Mouse (Mus musculus) urinary bladder, postnatal 14 days (tissue): ENCODE data around the gene Igsf21.
A peak's percentile ranks its signal among the peaks of the same experiment; 100 is the strongest.

Source experiments
- DNase-seq: peaks from one replicate; pipeline ENCODE4 v3.0.0; 2021; ENCODE audit warnings: low spot score

The Igsf21 gene

DNA sequence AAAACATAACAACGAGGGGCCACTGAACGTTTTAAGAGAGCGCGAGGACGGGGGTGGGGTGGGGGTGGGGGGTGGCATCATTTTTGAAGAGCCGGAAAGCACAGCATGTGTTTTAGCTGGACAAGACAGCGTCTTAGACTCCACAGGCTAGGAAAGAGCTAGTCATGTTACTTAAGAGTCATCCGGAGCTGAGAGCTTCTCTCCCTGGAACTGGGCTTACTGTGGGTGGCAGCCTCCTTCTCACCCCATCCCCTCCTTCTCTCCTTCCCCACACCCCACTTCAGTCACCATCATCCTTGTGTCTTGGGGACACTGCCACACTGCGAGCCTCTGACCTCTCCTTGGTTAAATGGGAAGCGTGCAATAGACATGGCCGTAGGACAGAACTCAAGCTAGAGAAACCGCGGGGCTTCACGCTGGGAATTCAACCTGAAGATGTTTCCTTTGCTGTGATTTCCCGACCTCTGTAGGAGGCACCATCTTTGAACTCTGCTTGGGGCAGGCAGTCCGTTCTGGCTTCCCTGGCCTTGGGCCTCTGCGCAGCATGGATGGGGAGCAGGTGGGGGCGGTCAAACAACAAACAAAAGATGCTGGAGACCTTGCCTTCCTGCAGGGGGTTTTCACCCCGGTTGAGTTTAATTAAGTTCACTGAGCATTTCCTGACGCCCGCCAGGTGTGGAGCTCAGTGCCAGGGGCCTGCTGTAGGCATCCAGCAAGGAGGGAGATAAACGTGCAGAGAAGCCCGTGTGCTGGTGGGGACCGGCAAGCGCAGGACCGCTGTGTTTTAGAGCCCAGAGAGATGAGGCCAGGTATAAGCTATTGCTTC lies 207.8 kb downstream of the Igsf21 start:
- no peak for DNase-seq

DNA sequence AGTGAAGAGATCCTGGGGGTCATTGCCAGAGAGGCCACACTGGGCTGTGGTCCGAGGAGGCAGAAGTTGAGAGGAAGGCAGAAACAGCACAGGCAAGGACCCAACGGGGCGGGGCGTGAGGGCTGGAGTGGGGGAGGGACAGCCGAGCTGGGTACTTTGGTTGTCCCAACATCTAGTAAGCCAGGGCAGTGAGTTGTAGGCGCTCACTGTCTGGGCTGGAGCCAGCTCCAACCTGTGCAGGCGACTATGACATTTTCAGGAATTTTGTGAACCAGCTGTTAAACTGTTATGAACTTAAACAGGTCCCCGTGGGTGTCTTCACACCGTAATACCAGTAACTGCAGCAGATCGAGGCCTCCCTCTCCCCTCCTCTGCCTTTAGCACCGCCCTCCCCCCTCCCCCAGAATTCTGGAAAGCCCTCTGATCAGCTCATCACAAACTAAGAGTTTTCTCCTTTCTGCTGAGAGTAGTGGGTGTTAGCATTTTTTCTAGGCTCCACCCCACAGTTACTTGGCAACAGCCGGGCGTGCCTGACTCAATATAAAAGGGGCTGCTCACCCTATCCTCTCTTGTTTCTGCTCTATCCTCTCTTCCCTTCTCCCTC lies 208.7 kb downstream of the Igsf21 start:
- peak; percentile 53 for DNase-seq

DNA sequence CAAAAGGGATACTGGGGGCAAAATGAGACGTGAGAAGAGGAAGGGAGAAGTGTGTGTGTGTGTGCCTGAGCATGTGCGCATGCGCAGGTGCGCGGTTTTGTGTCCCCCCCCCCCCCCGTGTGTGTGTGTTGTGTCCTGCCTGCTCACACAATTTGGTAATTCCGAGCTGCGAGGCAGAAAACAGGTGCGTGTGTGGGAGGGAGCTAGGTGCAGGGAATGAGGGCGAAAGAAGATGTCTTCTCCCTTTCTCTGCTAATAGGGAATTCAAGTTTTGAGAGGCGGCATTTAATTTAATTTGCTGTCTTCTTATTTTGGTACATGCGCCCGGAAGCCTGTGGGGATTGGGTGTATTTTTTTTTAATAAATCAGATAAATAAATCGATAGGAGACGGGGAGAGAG lies 211.4 kb downstream of the Igsf21 start:
- DNase-seq = no peak

DNA sequence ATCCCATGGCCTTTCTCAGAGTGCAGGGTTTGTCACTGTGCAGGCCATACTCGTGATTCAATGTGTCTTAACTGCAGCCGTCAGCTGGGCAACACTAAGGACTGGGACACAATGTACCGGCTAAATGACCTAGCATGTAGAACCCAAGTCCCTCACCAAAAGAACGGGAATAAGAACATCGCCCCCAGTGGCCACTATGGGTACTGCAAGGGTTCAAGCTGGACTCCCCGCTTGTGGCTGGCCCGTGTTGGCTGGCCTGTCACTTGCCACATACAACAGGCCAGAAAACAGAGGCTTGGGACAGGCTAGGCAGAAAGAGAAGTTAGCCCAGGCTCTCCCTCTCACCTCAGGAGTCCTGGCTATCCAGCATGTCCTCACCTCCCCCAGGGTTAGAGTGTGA lies 213.2 kb downstream of the Igsf21 start:
- DNase-seq = peak; percentile 33

DNA sequence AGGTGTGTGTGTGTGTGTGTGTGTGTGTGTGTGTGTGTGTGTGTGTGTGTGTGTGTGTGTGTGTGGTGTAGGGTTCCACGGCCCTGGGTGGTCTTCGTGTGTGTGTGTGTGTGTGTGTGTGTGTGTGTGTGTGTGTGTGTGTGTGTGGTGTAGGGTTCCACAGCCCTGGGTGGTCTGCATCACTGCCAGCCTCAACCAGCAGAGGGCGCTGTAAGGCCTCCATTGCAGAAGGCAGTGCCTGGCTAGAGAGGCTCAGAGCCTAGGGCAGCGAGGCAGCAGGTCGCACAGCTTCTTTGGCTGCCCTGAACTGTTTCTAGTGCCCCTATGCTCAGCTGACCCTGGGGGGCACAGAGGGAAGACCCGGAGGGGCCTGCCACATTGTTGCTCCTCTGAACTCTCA lies 216.2 kb downstream of the Igsf21 start:
- DNase-seq = peak; percentile 38

DNA sequence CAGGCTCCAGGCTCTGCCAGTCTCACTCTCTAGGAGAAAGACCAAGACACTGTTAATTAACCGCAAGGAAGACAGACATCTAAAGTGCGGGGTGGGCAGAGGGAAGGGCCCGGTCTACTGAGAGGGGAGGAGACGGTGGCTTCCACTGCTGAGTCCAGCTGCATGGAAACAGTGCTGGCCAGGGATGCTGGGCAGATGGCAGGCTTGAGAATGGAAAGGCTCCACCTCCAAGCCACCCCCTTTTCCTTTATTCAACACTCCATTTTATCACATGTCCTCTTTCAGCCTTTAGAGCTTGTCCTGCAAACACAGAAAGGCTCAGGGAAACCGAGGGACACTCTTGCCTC lies 216.6 kb downstream of the Igsf21 start:
- no peak for DNase-seq

DNA sequence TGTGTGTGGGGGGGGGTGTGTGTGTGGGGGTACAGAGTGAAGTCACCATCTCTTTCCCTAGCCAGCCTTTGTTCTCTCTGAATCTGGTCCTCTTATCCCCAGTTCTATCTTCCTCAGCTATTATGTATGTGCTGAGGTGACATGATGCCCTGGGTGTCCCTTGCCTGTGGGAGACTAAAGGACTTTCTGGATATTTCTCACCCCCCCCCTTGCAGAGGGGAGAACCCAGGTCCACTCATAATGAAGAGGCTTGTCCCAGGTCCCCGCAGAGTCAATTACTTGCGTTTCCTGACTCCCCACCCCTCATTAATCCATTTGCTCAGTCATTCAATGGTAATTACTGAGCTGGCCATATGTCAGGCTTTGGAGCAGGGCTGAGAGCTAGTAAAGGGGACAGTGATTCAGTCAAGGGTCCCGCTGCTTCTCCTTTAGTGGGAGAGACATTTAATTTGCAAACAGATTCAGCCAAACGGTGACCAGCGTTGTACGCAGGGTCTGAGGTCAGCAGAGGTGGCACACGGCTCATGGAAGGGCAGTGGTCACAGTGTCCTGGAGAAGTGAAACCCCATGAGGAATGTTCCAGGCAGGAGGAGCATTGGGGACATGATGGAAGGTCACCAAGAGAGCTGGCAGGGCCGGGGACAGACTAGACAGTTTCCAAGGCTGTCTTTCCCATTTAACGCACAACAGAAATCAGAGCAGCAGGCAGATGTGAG lies 217.1 kb downstream of the Igsf21 start:
- no peak for DNase-seq

DNA sequence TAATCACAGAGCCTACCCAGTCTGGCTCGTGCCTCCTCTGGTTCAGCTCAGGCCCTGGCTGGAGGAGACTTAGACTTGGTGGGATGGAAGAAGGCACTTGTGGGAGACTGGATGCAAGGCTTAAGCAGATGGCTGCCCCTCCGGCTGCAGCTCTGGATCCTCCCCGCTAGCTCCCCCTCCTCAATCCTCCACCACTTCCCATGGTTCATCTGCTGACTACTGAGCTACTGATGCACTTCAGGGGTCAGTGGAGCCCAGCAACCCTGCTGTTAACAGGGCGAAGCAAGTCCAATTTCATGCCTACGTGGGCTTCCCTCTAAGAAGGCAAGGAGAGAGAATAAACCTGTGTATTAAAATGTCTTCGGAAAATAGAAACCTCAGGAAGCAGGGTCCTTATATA lies 222.8 kb downstream of the Igsf21 start:
- DNase-seq = no peak

DNA sequence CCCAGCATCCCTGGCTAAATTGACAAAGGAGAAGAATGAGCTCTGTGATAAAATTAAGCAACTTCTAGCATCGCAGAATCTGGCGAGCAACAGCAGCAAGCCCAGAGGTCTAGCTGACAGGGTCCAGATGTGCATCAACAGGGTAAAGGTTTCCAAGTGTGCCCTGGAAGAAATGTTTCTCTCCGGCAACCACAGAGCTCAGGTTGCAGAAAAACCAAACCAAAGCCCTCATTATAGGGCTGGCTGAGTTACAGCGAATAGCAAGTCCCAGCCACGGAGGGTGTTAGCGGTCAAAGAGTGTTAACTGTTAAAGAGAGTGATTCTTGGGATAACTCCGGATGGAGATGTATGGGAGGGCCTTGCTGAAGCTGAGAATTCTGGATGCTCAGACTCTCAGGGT lies 230.7 kb downstream of the Igsf21 start:
- no peak for DNase-seq

DNA sequence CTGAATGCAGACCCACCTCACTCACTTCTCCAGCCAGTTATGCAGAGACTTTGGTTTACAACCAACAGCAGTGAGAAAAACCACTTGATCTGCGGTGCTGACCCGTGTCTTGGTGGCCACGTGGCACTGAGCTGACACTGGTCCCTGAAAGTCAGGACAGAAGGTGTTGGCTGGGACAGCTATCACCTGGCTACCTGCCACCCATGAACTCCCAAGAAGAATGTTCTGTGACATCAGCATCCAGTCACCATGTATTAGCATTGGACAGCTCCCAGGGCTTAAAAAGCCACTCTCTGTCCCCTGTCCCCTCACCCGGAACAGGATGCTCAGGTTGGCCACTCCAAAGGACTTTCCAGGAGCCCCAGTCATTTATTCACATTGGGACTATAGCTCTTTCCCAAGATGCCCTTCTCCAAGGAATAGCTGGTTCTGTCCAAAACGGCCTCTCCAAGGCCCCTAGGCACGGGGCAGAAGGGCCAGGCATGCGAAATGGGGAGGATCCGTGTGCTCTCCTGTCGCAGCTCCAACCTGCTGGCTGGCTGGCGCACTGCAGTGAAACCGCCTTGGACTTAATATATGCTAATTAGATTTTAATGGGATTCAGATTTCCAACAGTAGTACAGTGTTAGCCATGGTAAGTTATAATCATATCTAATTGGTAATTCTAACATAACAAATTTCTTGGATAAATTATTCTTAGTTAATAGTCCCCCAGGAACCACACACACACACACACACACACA lies 235.7 kb downstream of the Igsf21 start:
- no peak for DNase-seq

DNA sequence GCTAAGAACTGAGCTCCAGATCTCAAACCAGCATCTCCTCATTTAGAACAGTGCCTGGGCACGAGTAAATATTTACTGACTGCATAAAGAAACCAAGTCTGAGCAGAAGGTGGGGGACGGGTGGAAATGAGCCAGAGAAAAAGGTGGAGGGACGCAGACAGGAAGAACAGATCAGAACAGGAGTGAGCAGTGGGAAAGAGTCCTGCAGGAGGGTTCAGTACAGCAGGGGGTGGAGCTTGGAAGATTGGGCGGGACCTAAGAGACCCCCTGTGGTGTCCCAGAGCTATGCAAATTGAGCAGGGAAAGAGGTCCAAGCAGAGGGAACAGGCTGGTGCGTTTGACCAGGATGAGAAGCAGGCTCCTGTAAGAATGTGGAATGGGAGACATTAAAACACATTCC lies 241.7 kb downstream of the Igsf21 start:
- peak; percentile 30 for DNase-seq

DNA sequence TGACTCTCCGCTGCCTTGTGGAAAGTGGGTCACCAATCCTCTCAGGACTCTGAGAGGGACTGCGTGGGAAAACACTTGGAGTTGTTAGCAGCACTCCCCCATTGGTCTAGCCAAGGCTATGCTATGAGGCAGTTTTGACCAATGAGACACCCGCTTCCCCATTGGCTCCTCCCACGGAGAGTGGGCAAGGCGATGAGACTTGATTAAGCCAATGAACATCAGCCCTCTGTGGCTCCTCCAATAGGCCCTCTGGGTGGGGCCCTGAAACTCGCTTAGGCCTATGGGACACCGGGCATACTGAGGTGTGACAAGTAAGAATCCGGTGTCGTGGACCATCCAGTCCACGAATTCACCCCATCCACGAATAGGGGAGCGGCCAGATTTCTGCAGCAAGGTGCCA lies 242.4 kb downstream of the Igsf21 start:
- DNase-seq = peak; percentile 72

DNA sequence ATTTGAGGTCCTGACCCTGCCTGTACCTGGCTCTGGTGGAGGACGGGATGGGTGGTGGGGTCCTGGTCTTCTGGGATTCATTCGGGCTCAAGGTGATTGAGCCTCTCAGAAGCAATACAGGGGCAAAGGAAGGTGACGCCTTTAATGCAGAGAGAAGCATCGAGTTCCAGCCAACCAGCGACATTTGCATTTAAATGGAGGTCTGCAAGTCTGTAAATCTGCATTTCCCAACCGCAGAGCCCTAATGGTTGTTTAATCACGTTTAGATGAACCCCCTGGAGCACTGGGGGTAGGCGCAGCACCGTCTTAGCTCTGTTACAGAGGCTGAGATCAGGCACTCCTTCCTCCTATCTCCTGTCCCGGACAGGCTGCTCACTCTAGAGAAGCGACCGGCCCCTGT lies 244.5 kb downstream of the Igsf21 start:
- DNase-seq = no peak

DNA sequence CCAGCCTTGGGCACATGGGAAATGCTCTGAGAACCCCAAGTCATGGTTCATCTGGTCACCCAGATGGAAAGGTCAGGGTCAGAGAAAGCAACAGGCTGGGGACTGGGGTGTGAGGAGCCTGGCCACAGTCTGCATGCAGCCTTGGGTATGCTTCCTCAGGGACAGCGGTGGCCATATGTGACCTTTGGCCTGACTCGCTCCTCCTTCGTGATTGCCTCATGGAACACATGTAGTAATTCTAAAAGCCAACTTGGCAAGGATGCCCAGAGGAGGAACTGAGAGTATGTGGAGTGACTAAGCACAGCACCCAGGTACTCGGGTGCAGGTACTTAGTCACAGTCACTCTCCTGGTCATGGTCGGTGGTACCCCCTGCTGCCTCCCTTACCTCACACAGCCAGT lies 245.7 kb downstream of the Igsf21 start:
- no peak for DNase-seq

DNA sequence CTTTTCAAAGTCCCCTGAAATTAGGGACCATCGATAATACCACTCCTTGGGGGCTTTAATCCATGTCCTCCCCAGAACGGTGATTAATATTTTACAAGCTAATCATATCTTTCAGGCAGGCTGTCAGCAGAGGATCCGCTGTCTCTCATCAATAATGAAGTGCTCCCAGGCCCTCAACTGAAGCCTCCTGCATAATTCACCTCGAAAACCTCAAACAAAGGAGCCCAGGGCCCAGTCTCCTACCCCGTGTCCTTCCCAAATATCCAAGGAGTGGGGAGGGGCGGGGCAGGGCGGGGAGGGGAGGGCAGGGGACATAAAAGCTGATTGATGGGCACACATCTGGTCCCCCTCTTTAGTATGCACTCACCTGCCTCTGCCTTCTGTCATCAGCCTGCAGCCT lies 247.6 kb downstream of the Igsf21 start:
- no peak for DNase-seq

DNA sequence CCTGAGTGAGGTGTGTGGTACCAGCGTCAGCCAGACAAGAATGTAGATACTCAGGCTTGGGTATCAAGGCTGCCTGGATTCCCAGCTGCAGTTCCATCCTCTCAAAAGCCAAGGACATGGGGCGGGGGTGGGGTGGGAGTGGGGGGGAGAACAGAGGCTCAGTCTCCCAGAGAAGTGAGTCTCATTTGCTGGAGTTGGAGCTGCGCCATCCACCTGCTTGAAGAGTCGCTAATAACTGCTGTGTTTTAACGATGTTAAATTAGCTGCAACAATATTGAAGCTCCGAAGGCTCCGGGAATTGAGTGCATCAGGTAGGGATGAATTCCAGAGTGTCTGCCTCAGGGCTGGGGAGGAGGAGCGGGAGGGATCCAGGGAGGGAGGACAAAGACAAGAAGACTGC lies 250.9 kb downstream of the Igsf21 start:
- no peak for DNase-seq

DNA sequence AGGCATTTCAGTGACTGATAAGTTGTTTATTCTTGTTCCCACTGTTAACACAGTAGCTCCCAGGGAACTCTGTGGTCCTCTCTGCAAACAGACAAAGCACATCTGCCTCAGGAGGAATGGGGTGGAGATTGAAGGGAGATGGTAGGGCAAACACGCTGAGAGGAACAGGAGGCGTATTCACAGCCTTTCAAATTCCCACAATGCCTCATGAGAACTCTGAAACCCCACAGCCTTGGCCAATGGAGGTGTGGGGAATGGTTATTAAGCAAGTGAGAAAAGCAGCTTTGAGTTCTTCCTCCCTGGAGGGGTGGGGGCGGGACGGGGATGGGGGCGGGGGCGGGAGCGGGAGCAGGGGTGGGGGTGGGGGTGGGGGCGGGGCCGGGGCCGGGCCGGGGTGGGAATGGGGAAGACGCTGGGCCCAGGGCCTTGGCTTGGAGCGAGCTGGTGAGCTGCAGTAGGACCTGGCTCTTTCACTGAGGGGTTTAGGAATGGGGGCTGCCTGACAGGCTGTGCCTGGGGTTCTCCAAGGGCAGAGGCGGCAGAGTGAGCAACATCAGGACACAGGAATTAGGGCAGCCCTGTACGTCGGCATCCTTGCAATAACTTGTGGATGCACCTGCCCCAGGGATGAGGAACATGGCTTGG lies 253.4 kb downstream of the Igsf21 start:
- no peak for DNase-seq

DNA sequence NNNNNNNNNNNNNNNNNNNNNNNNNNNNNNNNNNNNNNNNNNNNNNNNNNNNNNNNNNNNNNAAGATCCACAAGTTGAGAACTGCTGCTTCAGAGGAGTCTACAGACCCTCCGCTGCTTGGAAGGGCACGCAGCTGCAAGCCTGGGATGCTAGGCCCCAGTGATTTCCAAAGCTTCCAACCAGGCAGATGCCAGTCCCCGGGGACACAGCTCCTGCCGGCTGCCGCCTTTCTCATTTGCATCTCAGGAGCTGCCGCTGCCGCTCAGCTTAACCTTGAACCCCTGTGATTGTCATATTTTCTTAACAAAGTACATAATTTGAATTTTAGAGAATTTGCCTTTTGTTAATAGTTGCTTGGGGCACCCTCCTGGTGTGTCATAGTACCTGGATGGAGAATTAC lies 259.7 kb downstream of the Igsf21 start:
- no peak for DNase-seq

DNA sequence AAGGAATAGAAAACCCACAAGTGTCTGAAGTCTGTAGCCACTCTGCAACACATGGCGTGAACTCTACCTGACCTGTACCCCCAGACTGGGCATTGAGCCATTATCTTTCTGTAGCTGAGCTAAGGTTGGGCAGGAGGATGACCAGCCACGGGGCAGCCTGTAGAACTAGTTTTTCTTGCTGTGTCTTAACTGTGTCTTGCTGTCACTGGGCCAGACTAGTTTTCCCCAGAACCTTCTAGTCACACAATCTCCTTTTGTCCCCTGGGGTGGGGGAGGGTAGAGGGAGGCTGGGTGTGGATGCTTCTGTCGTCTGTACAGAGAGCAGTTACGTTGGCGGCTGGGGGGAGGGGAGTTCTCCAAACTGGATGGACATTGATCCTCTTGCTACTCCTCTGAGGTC lies 267.9 kb downstream of the Igsf21 start:
- DNase-seq = peak; percentile 91

DNA sequence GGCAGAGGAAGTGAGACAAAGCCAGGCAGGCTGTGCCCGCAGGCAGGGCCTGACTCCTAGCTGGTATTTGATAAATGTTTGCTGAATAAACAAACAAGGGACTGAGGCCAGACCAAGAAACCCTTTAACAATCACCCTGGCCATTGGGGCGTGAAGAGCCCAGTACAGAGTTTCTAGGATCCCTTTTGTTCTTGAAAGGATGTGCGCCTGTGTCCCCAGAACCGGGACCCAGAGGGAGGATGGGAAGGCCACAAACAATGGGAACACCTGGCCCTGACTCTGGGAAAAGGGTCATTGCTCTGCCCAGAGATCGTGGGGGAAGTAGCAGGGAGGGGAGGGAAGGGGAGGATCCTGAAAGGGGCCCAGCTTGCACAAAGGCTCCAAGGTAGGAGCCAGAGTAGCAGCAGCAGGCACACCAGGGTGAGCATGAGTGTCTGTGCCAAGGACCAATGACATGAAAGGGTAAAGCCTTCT lies 269.2 kb downstream of the Igsf21 start:
- DNase-seq = peak; percentile 68
